Mouse (Mus musculus): Measurements from ENCODE around the gene Ano5.

DNA sequence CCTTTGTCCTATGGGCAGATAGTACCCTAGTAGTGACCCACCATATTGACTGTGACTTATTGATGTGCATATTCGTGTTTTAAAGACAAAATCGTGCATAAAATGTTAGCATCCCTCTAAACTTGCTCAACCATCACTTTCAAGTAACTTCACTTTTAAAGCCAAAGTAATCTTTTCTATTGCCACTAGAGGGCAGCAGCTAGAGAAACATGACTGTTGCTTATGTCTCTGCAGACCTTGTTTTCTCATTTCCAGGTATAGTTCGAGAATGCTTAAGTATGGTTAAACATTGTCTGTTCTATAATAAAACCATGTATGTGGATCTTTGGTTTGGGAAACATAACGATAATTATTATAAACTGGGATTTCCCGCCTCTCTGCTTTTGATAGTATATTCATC is 103.6 kb downstream of the Ano5 start:
- TF ChIP-seq ZC3H11A (IDR thresholded peaks at IDR 0.05; ENCODE audit: borderline replicate concordance, low read depth, low read length) = 0 out of 2 replicates have a peak, but pooled peaks have one; percentile 6
- TF ChIP-seq ZNF384 (IDR thresholded peaks at IDR 0.05; ENCODE audit: low read depth, low read length) = no peak
